Mouse (Mus musculus): Measurements from ENCODE around the gene Nkapl. TPM values are rescaled to one million over a fixed set of nuclear protein-coding genes. Genes with fewer than 3 reads are reported as not detected.

Nkapl gene
- polyA plus RNA-seq, 1 experiment from 2014 or later = 2.8 TPM

GRCm38 (mm10) chr13:21423301-21423700, 45.0 kb downstream of the Nkapl start:
- Histone ChIP-seq H3K27ac (no peak overlapping the region), H3K9me3 (no peaks in the 10 kb centered on the region), H3K9ac (no peak overlapping the region), H3K4me2 (no peak overlapping the region), H3K27me3 (no peaks in the 10 kb centered on the region), H3K36me3 (no peaks in the 10 kb centered on the region), H3K4me3 (no peak overlapping the region), H3K4me1 (no peaks in the 10 kb centered on the region)
- WGBS = 65% methylated on average over 5 of the region's 5 CpGs
- no peak for ATAC-seq (ENCODE audit: insufficient number of reproducible peaks, insufficient read depth, low FRiP score, low TSS enrichment, low read depth)

GRCm38 (mm10) chr13:21418865-21419264, 49.4 kb downstream of the Nkapl start:
- Histone ChIP-seq H3K9ac (no peak overlapping the region), H3K9me3 (no peaks in the 10 kb centered on the region), H3K4me2 (no peak overlapping the region), H3K27me3 (no peaks in the 10 kb centered on the region), H3K36me3 (no peaks in the 10 kb centered on the region), H3K4me3 (no peak overlapping the region), H3K4me1 (no peaks in the 10 kb centered on the region), H3K27ac (no peak overlapping the region)
- ATAC-seq (ENCODE audit: insufficient number of reproducible peaks, insufficient read depth, low FRiP score, low TSS enrichment, low read depth) = no peak
- 64% methylated on average over 6 of the region's 6 CpGs for WGBS

- no peak overlapping the region for H3K9ac ChIP-seq
- 76% methylated on average over 6 of the region's 6 CpGs for WGBS
- H3K4me1 ChIP-seq = no peaks in the 10 kb centered on the region
- no peak overlapping the region for H3K27ac ChIP-seq
- no peaks in the 10 kb centered on the region for H3K27me3 ChIP-seq
- H3K4me2 ChIP-seq = no peak overlapping the region
- H3K4me3 ChIP-seq = no peak overlapping the region
- no peak for ATAC-seq (ENCODE audit: insufficient number of reproducible peaks, insufficient read depth, low FRiP score, low TSS enrichment, low read depth)
- no peaks in the 10 kb centered on the region for H3K36me3 ChIP-seq
- H3K9me3 ChIP-seq = no peaks in the 10 kb centered on the region
Observed at GRCm38 (mm10) chr13:21417298-21418010, 50.9 kb downstream of the Nkapl start.

MicroRNA genes within 50 kb of the gene (microRNA counts, 519-probe panel; counts per million panel counts)
- microRNA mmu-miR-1896 = 3,246 counts per million, percentile 75 among the panel's probes with 10 or more counts

Small RNAs within 50 kb of the gene (microRNA-seq; reads per million reads assigned to microRNA genes)
- gene Mir1896 = not detected

Other genes starting within 250 kb of the Nkapl start
- not detected in 2 replicates for gene Gpx5, start 175.8 kb downstream of the Nkapl start, polyA plus RNA-seq (2015; fragmentation: Nextera tagmentation; extraction: Ambion mirVana)
- gene Gpx6, start 156.4 kb downstream of the Nkapl start, polyA plus RNA-seq (2015; fragmentation: Nextera tagmentation; extraction: Ambion mirVana) = 0.38 and 0.39 TPM in 2 replicates
- gene Olfr1367, start 121.6 kb downstream of the Nkapl start, polyA plus RNA-seq (2015; fragmentation: Nextera tagmentation; extraction: Ambion mirVana) = not detected in 2 replicates
- 12.8 and 13.6 TPM in 2 replicates for gene Zscan12, start 105.7 kb downstream of the Nkapl start, polyA plus RNA-seq (2015; fragmentation: Nextera tagmentation; extraction: Ambion mirVana)
- 103 and 108 TPM in 2 replicates for gene Zkscan3, start 65.8 kb downstream of the Nkapl start, polyA plus RNA-seq (2015; fragmentation: Nextera tagmentation; extraction: Ambion mirVana)
- 3.2 and 4.6 TPM in 2 replicates for gene Pgbd1, start 27.5 kb downstream of the Nkapl start, polyA plus RNA-seq (2015; fragmentation: Nextera tagmentation; extraction: Ambion mirVana)
- 36.7 and 40.2 TPM in 2 replicates for gene Zscan26, start 14.8 kb downstream of the Nkapl start, polyA plus RNA-seq (2015; fragmentation: Nextera tagmentation; extraction: Ambion mirVana)
- 4.6 and 5.0 TPM in 2 replicates for gene Zkscan4, start 10.4 kb upstream of the Nkapl start, polyA plus RNA-seq (2015; fragmentation: Nextera tagmentation; extraction: Ambion mirVana)
- gene Gm10065, start 10.9 kb upstream of the Nkapl start, polyA plus RNA-seq (2015; fragmentation: Nextera tagmentation; extraction: Ambion mirVana) = not detected in 2 replicates
- 0.53 and 1.0 TPM in 2 replicates for gene AK157302, start 26.7 kb upstream of the Nkapl start, polyA plus RNA-seq (2015; fragmentation: Nextera tagmentation; extraction: Ambion mirVana)
- 5.3 and 15.9 TPM in 2 replicates for gene Gm11273, start 32.9 kb upstream of the Nkapl start, polyA plus RNA-seq (2015; fragmentation: Nextera tagmentation; extraction: Ambion mirVana)
- gene Zkscan8, start 62.6 kb upstream of the Nkapl start, polyA plus RNA-seq (2015; fragmentation: Nextera tagmentation; extraction: Ambion mirVana) = 5.2 and 7.5 TPM in 2 replicates
- gene Olfr1366, start 74.3 kb upstream of the Nkapl start, polyA plus RNA-seq (2015; fragmentation: Nextera tagmentation; extraction: Ambion mirVana) = 0.17 and 0.36 TPM in 2 replicates
- 0.08 TPM in 1 of 2 replicates, not detected in the other for gene Olfr1535, start 91.4 kb upstream of the Nkapl start, polyA plus RNA-seq (2015; fragmentation: Nextera tagmentation; extraction: Ambion mirVana)
- not detected in 2 replicates for gene Olfr1364, start 113.2 kb upstream of the Nkapl start, polyA plus RNA-seq (2015; fragmentation: Nextera tagmentation; extraction: Ambion mirVana)
- not detected in 2 replicates for gene Olfr1362, start 145.5 kb upstream of the Nkapl start, polyA plus RNA-seq (2015; fragmentation: Nextera tagmentation; extraction: Ambion mirVana)
- 0.28 TPM in 1 of 2 replicates, not detected in the other for gene Olfr11, start 174.0 kb upstream of the Nkapl start, polyA plus RNA-seq (2015; fragmentation: Nextera tagmentation; extraction: Ambion mirVana)
- 0.10 TPM in 1 of 2 replicates, not detected in the other for gene Olfr1361, start 194.9 kb upstream of the Nkapl start, polyA plus RNA-seq (2015; fragmentation: Nextera tagmentation; extraction: Ambion mirVana)
- gene Olfr1360, start 208.9 kb upstream of the Nkapl start, polyA plus RNA-seq (2015; fragmentation: Nextera tagmentation; extraction: Ambion mirVana) = not detected in 2 replicates
- gene Olfr1359, start 229.6 kb upstream of the Nkapl start, polyA plus RNA-seq (2015; fragmentation: Nextera tagmentation; extraction: Ambion mirVana) = not detected in 2 replicates
- 2.1 and 5.2 TPM in 2 replicates for gene Hist1h2bl, start 247.6 kb upstream of the Nkapl start, polyA plus RNA-seq (2015; fragmentation: Nextera tagmentation; extraction: Ambion mirVana)
- 48.1 and 52.2 TPM in 2 replicates for gene Hist1h2ai, start 247.9 kb upstream of the Nkapl start, polyA plus RNA-seq (2015; fragmentation: Nextera tagmentation; extraction: Ambion mirVana)
- 10.0 and 21.3 TPM in 2 replicates for gene Hist1h3h, start 249.2 kb upstream of the Nkapl start, polyA plus RNA-seq (2015; fragmentation: Nextera tagmentation; extraction: Ambion mirVana)